Mouse (Mus musculus): ENCODE data around the gene Napsa.

The Napsa gene

GRCm38 (mm10) chr7:44572213-44572701 is at the start of gene Napsa:
Napsa (plus strand) TSS chr7:44572380.
- no peak for DNase-seq

GRCm38 (mm10) chr7:44523056-44523455 is 49.1 kb upstream of the Napsa start:
- DNase-seq, result no peak

- DNase-seq, result no peak
These were observed 47.7 kb upstream of the Napsa start, which contains the start of gene Mybpc2 for GRCm38 (mm10) chr7:44524502-44524901. Mybpc2 (minus strand) TSS chr7:44524656.

GRCm38 (mm10) chr7:44525126-44525832 is 46.9 kb upstream of the Napsa start:
- DNase-seq, result peak; percentile 75

GRCm38 (mm10) chr7:44526414-44527154 is 45.6 kb upstream of the Napsa start:
- no peak for DNase-seq

- DNase-seq, result peak; percentile 87
These were observed 44.4 kb upstream of the Napsa start for GRCm38 (mm10) chr7:44527483-44528398.

GRCm38 (mm10) chr7:44529518-44529917 is 42.7 kb upstream of the Napsa start:
- no peak for DNase-seq

GRCm38 (mm10) chr7:44530507-44530906 is 41.7 kb upstream of the Napsa start:
- no peak for DNase-seq

GRCm38 (mm10) chr7:44531207-44531606 is 41.0 kb upstream of the Napsa start:
- no peak for DNase-seq

- DNase-seq, result no peak
These were observed 40.0 kb upstream of the Napsa start, which contains the start of gene Spib for GRCm38 (mm10) chr7:44531946-44532732. Spib (minus strand) TSS chr7:44532071.

GRCm38 (mm10) chr7:44532918-44533745 is 39.0 kb upstream of the Napsa start:
- no peak for DNase-seq

- no peak for DNase-seq
These were observed 38.5 kb upstream of the Napsa start for GRCm38 (mm10) chr7:44533746-44534045.

GRCm38 (mm10) chr7:44534242-44534641 is 37.9 kb upstream of the Napsa start:
- DNase-seq, result no peak

GRCm38 (mm10) chr7:44534656-44535441 is 37.3 kb upstream of the Napsa start:
- no peak for DNase-seq

- no peak for DNase-seq
These were observed 36.3 kb upstream of the Napsa start for GRCm38 (mm10) chr7:44535657-44536589.

GRCm38 (mm10) chr7:44536590-44536968 is 35.6 kb upstream of the Napsa start:
- peak; percentile 86 for DNase-seq

- no peak for DNase-seq
These were observed 35.2 kb upstream of the Napsa start for GRCm38 (mm10) chr7:44537009-44537408.

- DNase-seq, result peak; percentile 81
These were observed 34.7 kb upstream of the Napsa start for GRCm38 (mm10) chr7:44537496-44537895.

All from cerebellum, adult 11-12 months (tissue).